Mouse (Mus musculus) liver, embryonic 14.5 days (tissue): Measurements from ENCODE around the gene Atf7ip. TPM values are rescaled to one million over a fixed set of nuclear protein-coding genes. Genes with fewer than 3 reads are reported as not detected.

Source experiments
- ATAC-seq: fragments of 200-750 bp; cut with Nextera tagmentation; 2 replicates; pipeline ENCODE4 v1.8.0; 2017; ENCODE audit warnings: moderate number of reproducible peaks, mild to moderate bottlenecking, moderate library complexity; ENCODE audit not compliant: insufficient read depth
- DNase-seq, 3 experiments: peaks; one replicate each; pipeline ENCODE4 v3.0.0-alpha.2; 2012 to 2013; ENCODE audit warnings: low read depth in 3 of 3, low spot score in 3 of 3
- H3K27ac ChIP-seq: fragments of 300-500 bp; sonication (generic); 2 replicates; pipeline ENCODE4 v1.5.1; 2014; ENCODE audit warnings: moderate library complexity, mild to moderate bottlenecking, control low read depth, inconsistent platforms
- H3K27me3 ChIP-seq: fragments of 300-500 bp; sonication (generic); 2 replicates; pipeline ENCODE4 v1.6.1; 2014; ENCODE audit warnings: mild to moderate bottlenecking, low read length, moderate library complexity; ENCODE audit not compliant: control insufficient read depth, insufficient read depth
- H3K36me3 ChIP-seq: fragments of 300-500 bp; sonication (generic); replicated peaks from 2 replicates; pipeline ENCODE4 v1.6.1; 2014; ENCODE audit warnings: low read depth; ENCODE audit not compliant: control insufficient read depth, insufficient read depth
- H3K4me1 ChIP-seq, 2 experiments: fragments of 200-500 bp in 1 of 2; fragments of 300-500 bp in 1 of 2; sonication (generic) in 1 of 2; replicated peaks; 2 replicates each; pipeline ENCODE4 v1.6.1; 2012 to 2014; ENCODE audit warnings: antibody characterized with exemption in 1 of 2, inconsistent platforms in 1 of 2, low read length in 1 of 2; ENCODE audit not compliant: control insufficient read depth in 2 of 2, insufficient read depth in 2 of 2
- H3K4me2 ChIP-seq: fragments of 300-500 bp; sonication (generic); 2 replicates; pipeline ENCODE4 v1.6.1; 2014; ENCODE audit warnings: low read depth, mild to moderate bottlenecking, control low read depth, moderate library complexity
- H3K4me3 ChIP-seq, 2 experiments: fragments of 200-500 bp in 1 of 2; fragments of 300-500 bp in 1 of 2; sonication (generic) in 1 of 2; 2 replicates each; pipeline ENCODE4 v1.5.1; 2012 to 2014; ENCODE audit warnings: low read depth in 2 of 2, low read length in 2 of 2, mild to moderate bottlenecking in 2 of 2, control low read depth in 1 of 2, inconsistent platforms in 1 of 2, moderate library complexity in 1 of 2; ENCODE audit not compliant: insufficient read depth in 1 of 2
- H3K9ac ChIP-seq: fragments of 300-500 bp; sonication (generic); replicated peaks from 2 replicates; pipeline ENCODE4 v1.6.1; 2014; ENCODE audit warnings: mild to moderate bottlenecking, control low read depth, moderate library complexity
- H3K9me3 ChIP-seq: fragments of 300-500 bp; sonication (generic); 2 replicates; pipeline ENCODE4 v1.6.1; 2016; ENCODE audit warnings: low read length, mixed read lengths; ENCODE audit not compliant: control insufficient read depth
- CTCF ChIP-seq: IDR thresholded peaks from 2 replicates; pipeline ENCODE4 v1.5.1; 2016; ENCODE audit warnings: antibody characterized with exemption, low read depth, control low read depth
- EP300 ChIP-seq: IDR thresholded peaks from 2 replicates; pipeline ENCODE4 v1.6.1; 2016; ENCODE audit warnings: antibody characterized with exemption, low read depth
- WGBS: fragments of 180-500 bp; shearing (Covaris S2); extraction: QIAGEN DNeasy Blood & Tissue Kit; methylation state at CpG from one replicate; pipeline ENCODE4 v1.1.7; 2014; ENCODE audit not compliant: insufficient replicate concordance; 5-methylcytosine and 5-hydroxymethylcytosine counted together
- polyA plus RNA-seq, 2 experiments: library from polyadenylated mRNA; depleted of rRNA in 1 of 2; stranded (reverse) in 1 of 2; unstranded in 1 of 2; fragments of >200 nt; fragmentation: Nextera tagmentation in 1 of 2; extraction: Ambion mirVana in 1 of 2; gene quantifications; 2 replicates each; pipeline versions ENCODE4 v1.2.1 to v1.2.3; 2012 to 2014

Gene Atf7ip
- polyA plus RNA-seq, 2 experiments = 7.2 to 14.2 TPM

- H3K36me3 ChIP-seq = no peaks in the 10 kb centered on the region
- no peaks in the 10 kb centered on the region for H3K9me3 ChIP-seq
- no peak for TF ChIP-seq EP300
- TF ChIP-seq CTCF = no peak
- peak; percentile 45 for ATAC-seq
- H3K4me2 ChIP-seq = peak overlapping the region; percentile 63
- DNase-seq = peak in 1 of 3 experiments; percentile 20
- no peaks in the 10 kb centered on the region for H3K27me3 ChIP-seq
- 8% methylated on average over 7 of the region's 7 CpGs for WGBS
- peak overlapping the region; percentile 29 to 45 for H3K4me3 ChIP-seq
- peak overlapping the region; percentile 47 for H3K9ac ChIP-seq
- H3K27ac ChIP-seq = peak overlapping the region; percentile 55
- peaks cover 22 to 38% of the 10 kb centered on the region in 2 experiments for H3K4me1 ChIP-seq
Measured at GRCm38 (mm10) chr6:136531792-136532230, 25.8 kb downstream of the Atf7ip start.

GRCm38 (mm10) chr6:136532535-136533291 is 26.7 kb downstream of the Atf7ip start:
- WGBS = 33% methylated on average over 7 of the region's 7 CpGs
- H3K4me1 ChIP-seq = peaks cover 22 to 38% of the 10 kb centered on the region in 2 experiments
- peak; percentile 82 for ATAC-seq

GRCm38 (mm10) chr6:136533804-136534203 is 27.8 kb downstream of the Atf7ip start:
- Histone ChIP-seq H3K4me1 (peaks cover 22 to 38% of the 10 kb centered on the region in 2 experiments), H3K9ac (no peak overlapping the region), H3K36me3 (peaks cover 7% of the 10 kb centered on the region), H3K4me2 (no peak overlapping the region), H3K4me3 (no peak overlapping the region), H3K27me3 (no peaks in the 10 kb centered on the region), H3K27ac (no peak overlapping the region), H3K9me3 (no peaks in the 10 kb centered on the region)
- 73% methylated on average over 4 of the region's 4 CpGs for WGBS
- ATAC-seq (no peak), DNase-seq (no peak)
- TF ChIP-seq CTCF = no peak
- no peak for TF ChIP-seq EP300

More at GRCm38 (mm10) chr6:136532535-136533291, 26.7 kb downstream of the Atf7ip start:
- peak in 2 of 3 experiments; percentile 58 to 73 for DNase-seq
- Histone ChIP-seq H3K9me3 (no peaks in the 10 kb centered on the region), H3K9ac (no peak overlapping the region), H3K4me3 (peak overlapping the region; percentile 7 to 11; a peak in 2 of 4 replicates), H3K27me3 (no peaks in the 10 kb centered on the region), H3K27ac (no peak overlapping the region; the same call in 1 of the 2 replicates), H3K36me3 (peaks cover 5% of the 10 kb centered on the region), H3K4me2 (peak overlapping the region; percentile 63)
- TF ChIP-seq EP300 (no peak), CTCF (no peak)

GRCm38 (mm10) chr6:136534444-136534843 is 28.5 kb downstream of the Atf7ip start:
- Histone ChIP-seq H3K4me1 (peaks cover 22 to 36% of the 10 kb centered on the region in 2 experiments), H3K9me3 (no peaks in the 10 kb centered on the region), H3K4me3 (no peak overlapping the region), H3K9ac (no peak overlapping the region), H3K27ac (no peak overlapping the region), H3K27me3 (no peaks in the 10 kb centered on the region), H3K4me2 (no peak overlapping the region), H3K36me3 (peaks cover 7% of the 10 kb centered on the region)
- WGBS = 41% methylated on average over 3 of the region's 3 CpGs
- ATAC-seq = no peak
- TF ChIP-seq EP300 = no peak
- TF ChIP-seq CTCF = no peak
- DNase-seq = no peak

- no peak overlapping the region for H3K4me3 ChIP-seq
- no peak overlapping the region for H3K4me2 ChIP-seq
- no peaks in the 10 kb centered on the region for H3K9me3 ChIP-seq
- TF ChIP-seq EP300 (no peak), CTCF (no peak)
- no peak for DNase-seq
- H3K4me1 ChIP-seq = peaks cover 22 to 36% of the 10 kb centered on the region in 2 experiments
- no peak overlapping the region for H3K9ac ChIP-seq
- H3K27me3 ChIP-seq = no peaks in the 10 kb centered on the region
- H3K27ac ChIP-seq = no peak overlapping the region
- WGBS = 64% methylated on average over 5 of the region's 5 CpGs
- no peak for ATAC-seq
- H3K36me3 ChIP-seq = peaks cover 10% of the 10 kb centered on the region
Measured at GRCm38 (mm10) chr6:136535176-136535575, 29.2 kb downstream of the Atf7ip start.
